Mouse (Mus musculus) megakaryocyte, embryonic 14.5 days (primary cell): ENCODE measurements at regions not wholly inside any gene's neighbourhood (a gene's known extent, or its start where the extent isn't known, plus 50 kb on each side); places are given as distances from the start of the nearest gene placed in this dataset.
A peak's percentile ranks its signal among the peaks of the same experiment; 100 is the strongest.

Experiments
- H3K27me3 ChIP-seq: replicated peaks from 2 replicates; pipeline ENCODE3; 2012; ENCODE audit warnings: inconsistent platforms
- H3K36me3 ChIP-seq: replicated peaks from 2 replicates; pipeline ENCODE3; 2012; ENCODE audit warnings: low read length, inconsistent platforms, mixed read lengths
- H3K4me1 ChIP-seq: 2 replicates; pipeline ENCODE4 v1.6.1; 2012; ENCODE audit warnings: inconsistent platforms
- H3K4me3 ChIP-seq: replicated peaks from 2 replicates; pipeline ENCODE3; 2012; ENCODE audit warnings: moderate library complexity, mild to moderate bottlenecking, inconsistent platforms
- H3K9me3 ChIP-seq: 2 replicates; pipeline ENCODE4 v1.6.1; 2012; ENCODE audit warnings: inconsistent platforms
- FLI1 ChIP-seq: IDR thresholded peaks from 2 replicates; pipeline ENCODE4 v1.6.1; 2012; ENCODE audit warnings: low read length, inconsistent platforms, mixed read lengths
- GATA1 ChIP-seq: IDR thresholded peaks from 3 replicates; pipeline ENCODE4 v1.6.1; 2012; ENCODE audit warnings: mixed read lengths, low read length, inconsistent platforms, borderline replicate concordance

GRCm38 (mm10) chr9:89858005-89858404, 51.7 kb upstream of the Rasgrf1 start:
- peaks cover 2% of the 10 kb centered on the region for H3K27me3 ChIP-seq
- H3K9me3 ChIP-seq, result peaks cover 5% of the 10 kb centered on the region; the same call in 1 of the 2 replicates
- H3K4me3 ChIP-seq, result no peak overlapping the region
- H3K4me1 ChIP-seq, result no peaks in the 10 kb centered on the region
- H3K36me3 ChIP-seq, result no peaks in the 10 kb centered on the region
- no peak for TF ChIP-seq GATA1
- TF ChIP-seq FLI1, result no peak

- Histone ChIP-seq H3K4me1 (no peaks in the 10 kb centered on the region), H3K9me3 (peaks cover 12% of the 10 kb centered on the region; the same call in 1 of the 2 replicates), H3K27me3 (peaks cover 1% of the 10 kb centered on the region), H3K4me3 (no peak overlapping the region), H3K36me3 (no peaks in the 10 kb centered on the region)
- no peak for TF ChIP-seq GATA1
Observed at GRCm38 (mm10) chr9:89850491-89851282, 59.0 kb upstream of the Rasgrf1 start.

- H3K4me1 ChIP-seq, result no peaks in the 10 kb centered on the region
- peaks cover 1% of the 10 kb centered on the region for H3K27me3 ChIP-seq
- no peak for TF ChIP-seq FLI1
- TF ChIP-seq GATA1, result no peak
- H3K9me3 ChIP-seq, result peaks cover 10% of the 10 kb centered on the region; the same call in 1 of the 2 replicates
- H3K4me3 ChIP-seq, result no peak overlapping the region
- no peaks in the 10 kb centered on the region for H3K36me3 ChIP-seq
Observed at GRCm38 (mm10) chr9:89849947-89850346, 59.8 kb upstream of the Rasgrf1 start.

GRCm38 (mm10) chr9:89848571-89848970, 61.1 kb upstream of the Rasgrf1 start:
- Histone ChIP-seq H3K27me3 (peaks cover 1% of the 10 kb centered on the region), H3K4me1 (no peaks in the 10 kb centered on the region), H3K4me3 (no peak overlapping the region), H3K36me3 (no peaks in the 10 kb centered on the region), H3K9me3 (peaks cover 6% of the 10 kb centered on the region; the same call in 1 of the 2 replicates)
- no peak for TF ChIP-seq GATA1
- no peak for TF ChIP-seq FLI1

GRCm38 (mm10) chr9:89846973-89847372, 62.7 kb upstream of the Rasgrf1 start:
- Histone ChIP-seq H3K27me3 (peaks cover 4% of the 10 kb centered on the region), H3K4me1 (no peaks in the 10 kb centered on the region), H3K36me3 (no peaks in the 10 kb centered on the region), H3K9me3 (no peaks in the 10 kb centered on the region), H3K4me3 (no peak overlapping the region)
- TF ChIP-seq GATA1, result no peak
- no peak for TF ChIP-seq FLI1

- H3K4me3 ChIP-seq, result no peak overlapping the region
- H3K36me3 ChIP-seq, result no peaks in the 10 kb centered on the region
- no peaks in the 10 kb centered on the region for H3K9me3 ChIP-seq
- no peak for TF ChIP-seq GATA1
- TF ChIP-seq FLI1, result no peak
- no peaks in the 10 kb centered on the region for H3K4me1 ChIP-seq
- H3K27me3 ChIP-seq, result peaks cover 5% of the 10 kb centered on the region
Observed at GRCm38 (mm10) chr9:89842776-89843089, 67.0 kb upstream of the Rasgrf1 start.

- no peaks in the 10 kb centered on the region for H3K9me3 ChIP-seq
- TF ChIP-seq FLI1, result no peak
- no peak for TF ChIP-seq GATA1
- H3K4me1 ChIP-seq, result no peaks in the 10 kb centered on the region
- no peak overlapping the region for H3K4me3 ChIP-seq
- H3K36me3 ChIP-seq, result no peaks in the 10 kb centered on the region
- peaks cover 5% of the 10 kb centered on the region for H3K27me3 ChIP-seq
Observed at GRCm38 (mm10) chr9:89841866-89842775, 67.6 kb upstream of the Rasgrf1 start.

- no peak overlapping the region for H3K4me3 ChIP-seq
- no peaks in the 10 kb centered on the region for H3K36me3 ChIP-seq
- TF ChIP-seq GATA1 (no peak), FLI1 (no peak)
- H3K9me3 ChIP-seq, result 0 out of 2 replicates have a peak, but pooled peaks cover under 1% of the 10 kb centered on the region
- peaks cover 5% of the 10 kb centered on the region for H3K27me3 ChIP-seq
- H3K4me1 ChIP-seq, result no peaks in the 10 kb centered on the region
Observed at GRCm38 (mm10) chr9:89841371-89841770, 68.3 kb upstream of the Rasgrf1 start.

GRCm38 (mm10) chr9:89836454-89837245, 73.1 kb upstream of the Rasgrf1 start:
- TF ChIP-seq FLI1 (no peak), GATA1 (no peak)
- peak overlapping the region; percentile 5 for H3K4me3 ChIP-seq
- H3K9me3 ChIP-seq, result 0 out of 2 replicates have a peak, but pooled peaks cover 3% of the 10 kb centered on the region
- H3K4me1 ChIP-seq, result peaks cover 4% of the 10 kb centered on the region; the same call in 1 of the 2 replicates
- H3K36me3 ChIP-seq, result no peaks in the 10 kb centered on the region
- H3K27me3 ChIP-seq, result peaks cover 11% of the 10 kb centered on the region
